Mouse (Mus musculus): Measurements from ENCODE around the gene Gm20908.
"Not testable (repeated sequence)": the region's sequence is repeated elsewhere in the genome, so short reads cannot be mapped to it uniquely, and the experiment has no call there.

Gene Gm20908

DNA sequence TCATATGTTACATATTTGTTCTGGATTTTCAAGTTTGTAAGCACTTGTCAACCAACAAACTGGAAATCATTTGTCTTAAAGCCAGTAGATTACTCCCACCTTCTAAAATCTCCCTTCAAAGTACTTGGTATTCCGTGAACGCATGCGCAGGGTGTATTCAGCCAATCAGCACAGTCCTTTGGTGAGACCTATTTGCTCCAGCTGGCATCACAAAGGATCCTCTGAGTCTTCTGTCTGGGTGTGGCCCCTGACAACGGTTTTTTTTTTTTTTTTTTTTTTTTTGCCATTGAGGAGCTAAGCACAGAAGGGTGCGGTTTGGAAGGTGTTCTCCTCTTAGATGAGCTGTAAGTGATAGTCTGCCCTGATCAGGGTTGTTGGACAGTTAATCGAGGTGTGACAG is at the start of gene Gm20908:
Gene Gm20908, plus strand, starts transcription at position 301 of the 400 bp plus-strand sequence.
- DNase-seq (ENCODE audit: low read depth in 2 of 2, low spot score in 2 of 2), result not testable (repeated sequence)

Data from CD8-positive naive resting alpha-beta T cell, adult 2 months (primary cell).